Mouse (Mus musculus) ES-E14 (cell line): ENCODE results near the gene Lrch4.

Experiments
- CHD2 ChIP-seq: IDR thresholded peaks from 2 replicates; pipeline ENCODE4 v1.6.1; 2014; ENCODE audit warnings: mild to moderate bottlenecking, low read depth, low read length, inconsistent platforms
- HCFC1 ChIP-seq: IDR thresholded peaks from 2 replicates; pipeline ENCODE4 v1.6.1; 2012; ENCODE audit warnings: low read length, inconsistent platforms, borderline replicate concordance; ENCODE audit not compliant: insufficient read depth
- MAFK ChIP-seq: IDR thresholded peaks from 2 replicates; pipeline ENCODE4 v1.6.1; 2014; ENCODE audit warnings: mild to moderate bottlenecking, low read depth, low read length, inconsistent platforms; ENCODE audit not compliant: insufficient read depth
- ZC3H11A ChIP-seq: IDR thresholded peaks from 2 replicates; pipeline ENCODE4 v1.6.1; 2012; ENCODE audit warnings: low read depth, mild to moderate bottlenecking, inconsistent platforms, low read length, borderline replicate concordance

DNA sequence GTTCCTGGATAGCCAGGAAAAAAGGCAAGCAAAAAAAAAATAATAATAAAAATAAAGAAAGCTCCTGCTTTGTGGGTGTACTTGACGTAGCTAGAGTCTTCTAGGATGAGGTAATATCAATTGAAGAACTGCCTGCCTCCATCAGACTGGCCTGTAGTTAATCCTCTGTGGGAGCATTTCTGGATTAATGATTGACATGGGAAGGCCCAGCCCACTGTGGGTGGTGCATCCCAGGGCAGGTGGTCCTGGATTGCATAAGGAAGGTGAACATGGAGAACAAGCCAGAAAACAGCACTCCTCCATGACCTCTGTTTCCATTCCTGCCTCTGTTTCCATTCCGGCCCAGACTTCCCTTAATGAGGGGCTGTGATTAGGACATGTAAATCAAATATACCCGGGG lies 49.8 kb downstream of the Lrch4 start:
- TF ChIP-seq HCFC1 (no peak), MAFK (no peak), CHD2 (no peak), ZC3H11A (no peak)
